Mouse (Mus musculus): ENCODE data around the gene Cd3eap. TPM values are rescaled to one million over a fixed set of nuclear protein-coding genes. Genes with fewer than 3 reads are reported as not detected.

Cd3eap gene
- polyA plus RNA-seq, 1 experiment from 2014 or later: 23.9 TPM

- Histone ChIP-seq H3K4me2 (ENCODE audit: low read length) (peak overlapping the region; percentile 60), H3K36me3 (ENCODE audit: control insufficient read depth, insufficient read depth, low read length) (no peaks in the 10 kb centered on the region), H3K27ac (ENCODE audit: low read depth) (no peak overlapping the region), H3K9me3 (ENCODE audit: control insufficient read depth, low read length) (no peaks in the 10 kb centered on the region), H3K27me3 (replicated peaks; ENCODE audit: control insufficient read depth, insufficient read depth, low read length) (peaks cover 5% of the 10 kb centered on the region; the same call in 1 of the 2 replicates), H3K4me1 (replicated peaks; ENCODE audit: control insufficient read depth, insufficient read depth, low read length) (no peaks in the 10 kb centered on the region), H3K9ac (ENCODE audit: low read length) (peak overlapping the region; percentile 33), H3K4me3 (ENCODE audit: low read depth, low read length) (peak overlapping the region; percentile 26)
- ATAC-seq (replicated peaks; ENCODE audit: low FRiP score, low TSS enrichment, low read depth) (peak; percentile 69; the same call in 1 of the 2 replicates), DNase-seq (ENCODE audit: low spot score) (peak; percentile 84)
- 17% methylated on average over 46 of the region's 46 CpGs for WGBS
Measured at GRCm38 (mm10) chr7:19369823-19370425, 10.6 kb upstream of the Cd3eap start.

- Histone ChIP-seq H3K27me3 (replicated peaks; ENCODE audit: control insufficient read depth, insufficient read depth, low read length) (peaks cover 5% of the 10 kb centered on the region; the same call in 1 of the 2 replicates), H3K9ac (ENCODE audit: low read length) (no peak overlapping the region), H3K36me3 (ENCODE audit: control insufficient read depth, insufficient read depth, low read length) (no peaks in the 10 kb centered on the region), H3K4me3 (ENCODE audit: low read depth, low read length) (no peak overlapping the region), H3K27ac (ENCODE audit: low read depth) (no peak overlapping the region), H3K9me3 (ENCODE audit: control insufficient read depth, low read length) (no peaks in the 10 kb centered on the region), H3K4me1 (replicated peaks; ENCODE audit: control insufficient read depth, insufficient read depth, low read length) (no peaks in the 10 kb centered on the region), H3K4me2 (ENCODE audit: low read length) (no peak overlapping the region)
- 23% methylated on average over 16 of the region's 16 CpGs for WGBS
- DNase-seq (ENCODE audit: low spot score) (peak; percentile 66), ATAC-seq (replicated peaks; ENCODE audit: low FRiP score, low TSS enrichment, low read depth) (no peak)
Measured at GRCm38 (mm10) chr7:19368380-19368779, 9.1 kb upstream of the Cd3eap start.

GRCm38 (mm10) chr7:19365376-19365775 lies 6.1 kb upstream of the Cd3eap start:
- 72% methylated on average over 4 of the region's 4 CpGs for WGBS
- H3K4me3 ChIP-seq (ENCODE audit: low read depth, low read length): no peak overlapping the region
- H3K4me2 ChIP-seq (ENCODE audit: low read length): no peak overlapping the region
- H3K27me3 ChIP-seq (replicated peaks; ENCODE audit: control insufficient read depth, insufficient read depth, low read length): peaks cover 5% of the 10 kb centered on the region; the same call in 1 of the 2 replicates
- no peak for ATAC-seq (replicated peaks; ENCODE audit: low FRiP score, low TSS enrichment, low read depth)
- no peaks in the 10 kb centered on the region for H3K9me3 ChIP-seq (ENCODE audit: control insufficient read depth, low read length)
- H3K9ac ChIP-seq (ENCODE audit: low read length): no peak overlapping the region
- no peaks in the 10 kb centered on the region for H3K36me3 ChIP-seq (ENCODE audit: control insufficient read depth, insufficient read depth, low read length)
- DNase-seq (ENCODE audit: low spot score): no peak
- no peak overlapping the region for H3K27ac ChIP-seq (ENCODE audit: low read depth)
- peaks cover 14% of the 10 kb centered on the region; the same call in 1 of the 2 replicates for H3K4me1 ChIP-seq (replicated peaks; ENCODE audit: control insufficient read depth, insufficient read depth, low read length)

GRCm38 (mm10) chr7:19363881-19364280 lies 4.6 kb upstream of the Cd3eap start:
- 5% methylated on average over 18 of the region's 18 CpGs for WGBS
- H3K4me2 ChIP-seq (ENCODE audit: low read length): no peak overlapping the region
- H3K4me3 ChIP-seq (ENCODE audit: low read depth, low read length): no peak overlapping the region
- no peak overlapping the region for H3K9ac ChIP-seq (ENCODE audit: low read length)
- H3K9me3 ChIP-seq (ENCODE audit: control insufficient read depth, low read length): no peaks in the 10 kb centered on the region
- no peak overlapping the region for H3K27ac ChIP-seq (ENCODE audit: low read depth)
- peaks cover 3% of the 10 kb centered on the region; the same call in 1 of the 2 replicates for H3K27me3 ChIP-seq (replicated peaks; ENCODE audit: control insufficient read depth, insufficient read depth, low read length)
- peak; percentile 13; the same call in 1 of the 2 replicates for ATAC-seq (replicated peaks; ENCODE audit: low FRiP score, low TSS enrichment, low read depth)
- no peaks in the 10 kb centered on the region for H3K36me3 ChIP-seq (ENCODE audit: control insufficient read depth, insufficient read depth, low read length)
- DNase-seq (ENCODE audit: low spot score): peak; percentile 88
- H3K4me1 ChIP-seq (replicated peaks; ENCODE audit: control insufficient read depth, insufficient read depth, low read length): peaks cover 14% of the 10 kb centered on the region; the same call in 1 of the 2 replicates

DNA sequence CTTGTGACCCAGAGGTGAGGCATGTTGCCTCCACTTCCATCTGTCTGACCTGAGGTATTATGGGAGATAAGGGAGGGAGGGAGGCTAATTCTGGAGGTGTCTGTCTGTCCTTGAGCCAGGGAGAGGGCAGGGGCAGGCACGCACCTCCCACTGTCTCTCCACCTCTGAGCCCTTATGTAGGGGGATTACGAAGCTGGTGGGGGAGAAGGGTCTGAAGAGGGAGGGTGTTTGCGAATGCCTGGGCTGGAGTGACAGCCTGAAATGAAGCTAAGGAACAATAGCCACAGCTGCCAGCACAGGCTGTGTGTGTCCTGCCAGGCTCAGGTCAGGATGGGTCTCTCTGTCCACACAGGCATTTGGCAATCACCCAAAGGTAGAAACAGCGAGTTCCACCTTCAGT lies 3.0 kb upstream of the Cd3eap start:
- Histone ChIP-seq H3K4me2 (ENCODE audit: low read length) (0 out of 2 replicates have a peak overlapping the region, but pooled peaks have one; percentile 98), H3K4me3 (ENCODE audit: low read depth, low read length) (no peak overlapping the region), H3K4me1 (replicated peaks; ENCODE audit: control insufficient read depth, insufficient read depth, low read length) (peaks cover 22% of the 10 kb centered on the region), H3K27me3 (replicated peaks; ENCODE audit: control insufficient read depth, insufficient read depth, low read length) (no peaks in the 10 kb centered on the region), H3K9ac (ENCODE audit: low read length) (no peak overlapping the region), H3K27ac (ENCODE audit: low read depth) (no peak overlapping the region), H3K9me3 (ENCODE audit: control insufficient read depth, low read length) (no peaks in the 10 kb centered on the region), H3K36me3 (ENCODE audit: control insufficient read depth, insufficient read depth, low read length) (peaks cover 9% of the 10 kb centered on the region)
- WGBS: 58% methylated on average over 4 of the region's 4 CpGs
- ATAC-seq (replicated peaks; ENCODE audit: low FRiP score, low TSS enrichment, low read depth): no peak
- DNase-seq (ENCODE audit: low spot score): no peak

GRCm38 (mm10) chr7:19361720-19362119 lies 2.4 kb upstream of the Cd3eap start:
- Histone ChIP-seq H3K4me1 (replicated peaks; ENCODE audit: control insufficient read depth, insufficient read depth, low read length) (peaks cover 22% of the 10 kb centered on the region), H3K27ac (ENCODE audit: low read depth) (no peak overlapping the region)

GRCm38 (mm10) chr7:19360944-19361343 lies 1.7 kb upstream of the Cd3eap start:
- Histone ChIP-seq H3K9me3 (ENCODE audit: control insufficient read depth, low read length) (no peaks in the 10 kb centered on the region), H3K4me3 (ENCODE audit: low read depth, low read length) (peak overlapping the region; percentile 71), H3K4me2 (ENCODE audit: low read length) (peak overlapping the region; percentile 98), H3K9ac (ENCODE audit: low read length) (peak overlapping the region; percentile 44), H3K36me3 (ENCODE audit: control insufficient read depth, insufficient read depth, low read length) (peaks cover 18% of the 10 kb centered on the region), H3K27me3 (replicated peaks; ENCODE audit: control insufficient read depth, insufficient read depth, low read length) (no peaks in the 10 kb centered on the region), H3K4me1 (replicated peaks; ENCODE audit: control insufficient read depth, insufficient read depth, low read length) (peaks cover 22% of the 10 kb centered on the region), H3K27ac (ENCODE audit: low read depth) (0 out of 2 replicates have a peak overlapping the region, but pooled peaks have one; percentile 16)
- WGBS: under 1% methylated on average over 27 of the region's 27 CpGs
- DNase-seq (ENCODE audit: low spot score) (peak; percentile 89), ATAC-seq (replicated peaks; ENCODE audit: low FRiP score, low TSS enrichment, low read depth) (peak; percentile 59)

More at GRCm38 (mm10) chr7:19361720-19362119, 2.4 kb upstream of the Cd3eap start:
- 10% methylated on average over 16 of the region's 16 CpGs for WGBS
- peak overlapping the region; percentile 44 for H3K9ac ChIP-seq (ENCODE audit: low read length)
- no peak for ATAC-seq (replicated peaks; ENCODE audit: low FRiP score, low TSS enrichment, low read depth)
- no peaks in the 10 kb centered on the region for H3K9me3 ChIP-seq (ENCODE audit: control insufficient read depth, low read length)
- peak overlapping the region; percentile 71 for H3K4me3 ChIP-seq (ENCODE audit: low read depth, low read length)
- H3K4me2 ChIP-seq (ENCODE audit: low read length): peak overlapping the region; percentile 98
- H3K36me3 ChIP-seq (ENCODE audit: control insufficient read depth, insufficient read depth, low read length): peaks cover 13% of the 10 kb centered on the region
- DNase-seq (ENCODE audit: low spot score): peak; percentile 89
- H3K27me3 ChIP-seq (replicated peaks; ENCODE audit: control insufficient read depth, insufficient read depth, low read length): no peaks in the 10 kb centered on the region

DNA sequence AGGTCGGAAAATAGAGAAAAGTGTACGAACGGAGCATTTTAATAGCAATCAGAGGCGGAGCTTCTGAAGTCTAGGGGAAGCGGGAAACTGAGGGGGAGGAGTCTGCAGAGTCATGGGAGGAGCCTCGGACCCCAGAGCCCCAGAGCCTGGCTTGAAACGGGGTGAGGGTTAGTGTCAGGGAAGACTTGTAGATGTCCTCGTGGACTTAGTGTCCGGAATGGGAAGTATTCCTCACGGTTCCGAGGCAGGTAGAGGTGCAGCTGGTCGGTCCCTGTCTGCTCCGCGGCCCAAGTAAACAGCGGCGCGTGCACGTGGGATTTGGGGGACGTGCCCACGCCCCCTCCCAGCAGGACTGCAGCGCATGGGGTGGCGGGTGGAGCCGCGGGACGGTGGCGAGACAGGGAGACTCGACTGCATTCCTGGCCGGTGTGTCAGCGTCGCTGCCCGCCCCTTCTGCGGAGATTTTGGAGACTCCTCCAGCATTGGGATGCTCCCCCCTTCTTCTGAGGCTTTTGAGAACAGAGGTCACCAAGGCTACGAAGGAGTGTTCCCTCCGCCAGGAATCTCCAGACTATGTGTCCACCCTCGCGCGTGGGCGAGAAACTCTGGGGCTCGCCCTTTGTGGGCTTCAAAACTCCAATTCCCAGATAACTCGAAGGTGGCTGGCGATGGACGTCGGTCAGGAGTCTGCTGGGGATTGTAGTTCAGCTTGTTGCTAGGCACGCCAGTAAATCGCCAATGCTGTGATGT lies 784 bp upstream of the Cd3eap start:
- H3K36me3 ChIP-seq (ENCODE audit: control insufficient read depth, insufficient read depth, low read length): peaks cover 26% of the 10 kb centered on the region
- ATAC-seq (replicated peaks; ENCODE audit: low FRiP score, low TSS enrichment, low read depth) (peak; percentile 74), DNase-seq (ENCODE audit: low spot score) (peak; percentile 80)
- no peaks in the 10 kb centered on the region for H3K27me3 ChIP-seq (replicated peaks; ENCODE audit: control insufficient read depth, insufficient read depth, low read length)
- no peaks in the 10 kb centered on the region for H3K9me3 ChIP-seq (ENCODE audit: control insufficient read depth, low read length)
- H3K4me1 ChIP-seq (replicated peaks; ENCODE audit: control insufficient read depth, insufficient read depth, low read length): peaks cover 22% of the 10 kb centered on the region
- H3K4me2 ChIP-seq (ENCODE audit: low read length): peak overlapping the region; percentile 98
- peak overlapping the region; percentile 64 for H3K9ac ChIP-seq (ENCODE audit: low read length)
- peak overlapping the region; percentile 78 for H3K27ac ChIP-seq (ENCODE audit: low read depth)
- peak overlapping the region; percentile 71 for H3K4me3 ChIP-seq (ENCODE audit: low read depth, low read length)
- WGBS: under 1% methylated on average over 45 of the region's 45 CpGs
